Mouse (Mus musculus): Measurements from ENCODE around the gene Smarcal1. TPM values are rescaled to one million over a fixed set of nuclear protein-coding genes. Genes with fewer than 3 reads are reported as not detected.

The Smarcal1 gene
- total RNA-seq, 2 experiments from 2014 or later, result 24.7 to 26.7 TPM

Other genes with a start within 250 kb of the Smarcal1 start
- gene March4, start 46.3 kb upstream of the Smarcal1 start, total RNA-seq (2015), result 0.02 TPM in 1 of 2 replicates, not detected in the other
- gene March4, start 46.3 kb upstream of the Smarcal1 start, total RNA-seq (2017), result 0.12 TPM in 1 of 2 replicates, not detected in the other
- not detected in 2 replicates for gene Ankar, start 117.3 kb downstream of the Smarcal1 start, total RNA-seq (2015)
- gene Ankar, start 117.3 kb downstream of the Smarcal1 start, total RNA-seq (2017), result not detected in 2 replicates
- gene Rpl37a, start 128.0 kb downstream of the Smarcal1 start, total RNA-seq (2015), result 1,390 and 1,455 TPM in 2 replicates
- gene Rpl37a, start 128.0 kb downstream of the Smarcal1 start, total RNA-seq (2017), result 472 and 633 TPM in 2 replicates
- not detected in 2 replicates for gene Igfbp2, start 241.3 kb downstream of the Smarcal1 start, total RNA-seq (2015)
- not detected in 2 replicates for gene Igfbp2, start 241.3 kb downstream of the Smarcal1 start, total RNA-seq (2017)